In the genomic region with DNA sequence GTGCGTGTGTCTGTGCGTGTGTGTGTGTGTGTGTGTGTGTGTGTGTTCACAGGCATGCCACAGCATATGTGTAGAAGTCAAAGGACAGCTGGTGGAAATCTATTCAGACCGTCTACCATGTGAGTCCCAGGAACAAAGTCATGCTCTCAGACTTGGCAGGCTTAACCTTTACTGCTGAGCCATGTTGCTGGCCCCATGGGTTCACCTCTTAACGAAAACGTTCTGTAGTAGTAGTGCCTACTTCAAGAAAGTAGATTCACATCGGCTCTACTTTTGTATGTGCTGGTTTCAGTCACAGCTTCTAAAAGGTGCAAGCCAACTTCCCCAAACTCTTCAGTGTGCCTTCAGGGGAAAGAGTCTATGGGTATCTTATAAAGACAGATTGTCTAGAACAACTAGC, we compare ENCODE assay signal across 22 mouse cellular contexts. TPM values are rescaled to one million over a fixed set of nuclear protein-coding genes. Genes with fewer than 3 reads are reported as not detected.
DNase-seq lines count a peak whose midpoint lies in the region; ATAC-seq and TF ChIP-seq lines count a peak whose summit lies in the region.
"Had no signal": no experiment of that assay in that cellular context is flagged by ENCODE, and none has a peak within 500 bp of the region (broad histone marks: within the 10 kb centered on the region; RNA-seq: fewer than 3 reads in every experiment).

No protein-coding gene starts in this region.

- peaks cover 34% of the 10 kb centered on the region for H3K4me1 ChIP-seq in embryonic facial prominence, embryonic 13.5 days
- peaks cover 19% of the 10 kb centered on the region; the same call in 1 of the 2 replicates for H3K4me1 ChIP-seq in embryonic facial prominence, embryonic 10.5 days
- H3K4me1 ChIP-seq in spleen, adult 2 months (ENCODE audit: control insufficient read depth, insufficient read depth, insufficient read length) = peaks cover 18% of the 10 kb centered on the region
- peaks cover 32 to 66% of the 10 kb centered on the region in 2 experiments for H3K4me1 ChIP-seq in MEL (ENCODE audit: control insufficient read depth in 1 of 2, insufficient read depth in 2 of 2, low read length in 2 of 2)
- H3K4me1 ChIP-seq: hindbrain, embryonic 12.5 days had no signal

- TF ChIP-seq RAD21 in MEL (IDR thresholded peaks at IDR 0.05; ENCODE audit: low read depth, low read length) = no peak

- TF ChIP-seq CTCF in spleen, adult 2 months (IDR thresholded peaks at IDR 0.05; ENCODE audit: extremely low read depth, insufficient read depth, insufficient read length, insufficient replicate concordance) = no peak
- TF ChIP-seq CTCF in MEL (IDR thresholded peaks at IDR 0.05 in 2 of 3, conservative IDR thresholded peaks at IDR 0.05 in 1 of 3; ENCODE audit: control insufficient read depth in 1 of 3, insufficient read depth in 1 of 3, low read depth in 2 of 3, low read length in 3 of 3, poor library complexity in 1 of 3, severe bottlenecking in 1 of 3) = no peak

- H3K4me3 ChIP-seq in embryonic facial prominence, embryonic 13.5 days = no peak overlapping the region
- no peak overlapping the region for H3K4me3 ChIP-seq in embryonic facial prominence, embryonic 10.5 days
- H3K4me3 ChIP-seq in spleen, adult 2 months (ENCODE audit: extremely low read depth, insufficient read depth, insufficient read length) = no peak overlapping the region
- H3K4me3 ChIP-seq in MEL (ENCODE audit: control insufficient read depth in 1 of 2, insufficient read depth in 1 of 2, low read depth in 2 of 2, low read length in 2 of 2) = peak overlapping the region; percentile 39 to 54; a peak in 2 of 4 replicates
- H3K4me3 ChIP-seq: embryonic facial prominence, embryonic 12.5 days; gastrocnemius, adult 2 months; heart, embryonic 10.5 days; hindbrain, embryonic 12.5 days had no signal

- no peak overlapping the region for H3K4me2 ChIP-seq in embryonic facial prominence, embryonic 13.5 days
- H3K4me2 ChIP-seq: embryonic facial prominence, embryonic 12.5 days; hindbrain, embryonic 12.5 days had no signal

- no peak for DNase-seq in embryonic facial prominence, embryonic 10.5 days (ENCODE audit: low spot score)
- no peak for DNase-seq in spleen, adult 2 months (ENCODE audit: low read depth in 1 of 2, low spot score in 2 of 2)
- DNase-seq in spleen, postnatal 14 days (ENCODE audit: low spot score in 2 of 2) = no peak
- peak; percentile 75 for DNase-seq in MEL (ENCODE audit: low read depth, low spot score)
- no peak for DNase-seq in adrenal gland, postnatal 4 days (ENCODE audit: low spot score in 2 of 2)
- no peak for DNase-seq in cerebellum, adult 18-20 months
- DNase-seq: adrenal gland, postnatal 10 days; cerebellum, adult 2 months; cerebellum, postnatal 10 days; embryo, embryonic 11 days; gastrocnemius, adult 2 months; gastrocnemius, postnatal 25 days; heart, postnatal 10 days; heart, postnatal 4 days had no signal

- H3K27me3 ChIP-seq in embryonic facial prominence, embryonic 13.5 days = no peaks in the 10 kb centered on the region
- H3K27me3 ChIP-seq in embryonic facial prominence, embryonic 10.5 days (replicated peaks; ENCODE audit: low read depth, poor library complexity, severe bottlenecking) = no peaks in the 10 kb centered on the region
- no peaks in the 10 kb centered on the region for H3K27me3 ChIP-seq in spleen, adult 2 months (ENCODE audit: control insufficient read depth, insufficient read depth, low read length)
- H3K27me3 ChIP-seq in MEL (ENCODE audit: control insufficient read depth in 1 of 2, insufficient read depth in 2 of 2, low read length in 2 of 2) = no peaks in the 10 kb centered on the region
- H3K27me3 ChIP-seq: embryonic facial prominence, embryonic 12.5 days; hindbrain, embryonic 12.5 days had no signal

- H3K79me2 ChIP-seq in MEL (ENCODE audit: control insufficient read depth, insufficient read depth, low read length, poor library complexity) = no peaks in the 10 kb centered on the region

- 67% methylated on average over 6 of the region's 6 CpGs for WGBS in embryonic facial prominence, embryonic 13.5 days
- WGBS in embryonic facial prominence, embryonic 10.5 days = 82% methylated on average over 6 of the region's 6 CpGs
- WGBS in spleen, adult 2 months = 74% methylated on average over 6 of the region's 6 CpGs

- no peak for ATAC-seq in embryonic facial prominence, embryonic 13.5 days (ENCODE audit: insufficient number of reproducible peaks, insufficient read depth, low FRiP score, low TSS enrichment, low read depth)
- ATAC-seq: forebrain, embryonic 14.5 days; hindbrain, embryonic 16.5 days; inflammation-experienced regulatory T-cells, adult 6 months; intestine, postnatal 0 days had no signal

- no peak for TF ChIP-seq POLR2A in spleen, adult 2 months (IDR thresholded peaks at IDR 0.05; ENCODE audit: low read depth, low read length)
- no peak; a peak in 1 of 4 replicates for TF ChIP-seq POLR2A in MEL (IDR thresholded peaks at IDR 0.05; ENCODE audit: control insufficient read depth in 1 of 2, insufficient read depth in 1 of 2, low read depth in 1 of 2, low read length in 2 of 2, poor library complexity in 1 of 2)

- TF ChIP-seq EP300 in MEL (IDR thresholded peaks at IDR 0.05; ENCODE audit: low read depth in 1 of 2, low read length in 2 of 2) = no peak

- no peaks in the 10 kb centered on the region for H3K9me3 ChIP-seq in embryonic facial prominence, embryonic 13.5 days
- H3K9me3 ChIP-seq in embryonic facial prominence, embryonic 10.5 days = no peaks in the 10 kb centered on the region
- no peaks in the 10 kb centered on the region for H3K9me3 ChIP-seq in MEL (replicated peaks; ENCODE audit: insufficient read depth, low read length)
- H3K9me3 ChIP-seq: embryonic facial prominence, embryonic 12.5 days; heart, embryonic 10.5 days; hindbrain, embryonic 12.5 days had no signal

- no peaks in the 10 kb centered on the region for H3K36me3 ChIP-seq in embryonic facial prominence, embryonic 13.5 days
- H3K36me3 ChIP-seq in embryonic facial prominence, embryonic 10.5 days (replicated peaks) = no peaks in the 10 kb centered on the region
- H3K36me3 ChIP-seq in spleen, adult 2 months (ENCODE audit: control insufficient read depth, insufficient read depth, low read length) = no peaks in the 10 kb centered on the region
- peaks cover 0 to 67% of the 10 kb centered on the region in 2 experiments; a peak in 2 of 4 replicates for H3K36me3 ChIP-seq in MEL (ENCODE audit: control insufficient read depth in 1 of 2, insufficient read depth in 2 of 2, low read length in 2 of 2)
- H3K36me3 ChIP-seq: embryonic facial prominence, embryonic 12.5 days; heart, embryonic 10.5 days; hindbrain, embryonic 12.5 days had no signal

- H3K9ac ChIP-seq in embryonic facial prominence, embryonic 13.5 days = no peak overlapping the region
- H3K9ac ChIP-seq in MEL (ENCODE audit: control insufficient read depth, low read depth, low read length, poor library complexity, severe bottlenecking) = peak overlapping the region; percentile 76
- H3K9ac ChIP-seq: embryonic facial prominence, embryonic 12.5 days; hindbrain, embryonic 12.5 days had no signal

- peak overlapping the region; percentile 17; the same call in 1 of the 2 replicates for H3K27ac ChIP-seq in embryonic facial prominence, embryonic 13.5 days
- no peak overlapping the region for H3K27ac ChIP-seq in embryonic facial prominence, embryonic 10.5 days (replicated peaks)
- peak overlapping the region; percentile 5; the same call in 1 of the 2 replicates for H3K27ac ChIP-seq in spleen, adult 2 months (ENCODE audit: insufficient read depth, low read length)
- peak overlapping the region; percentile 96 for H3K27ac ChIP-seq in MEL (ENCODE audit: control insufficient read depth, low read depth, low read length)
- H3K27ac ChIP-seq: embryonic facial prominence, embryonic 12.5 days; gastrocnemius, adult 2 months; heart, embryonic 10.5 days; hindbrain, embryonic 12.5 days had no signal

TF ChIP-seq in MEL, 35 proteins besides CTCF, POLR2A, EP300 and RAD21:
- no peak for TF ChIP-seq TCF12 (IDR thresholded peaks at IDR 0.05; ENCODE audit: low read depth, low read length)
- no peak for TF ChIP-seq SMC3 (IDR thresholded peaks at IDR 0.05; ENCODE audit: low read depth, low read length)
- TF ChIP-seq MAZ (IDR thresholded peaks at IDR 0.05; ENCODE audit: low read depth, low read length) = no peak
- TF ChIP-seq MEF2A (IDR thresholded peaks at IDR 0.05; ENCODE audit: extremely low read depth, insufficient replicate concordance, low read depth, low read length, poor library complexity, severe bottlenecking) = no peak
- TF ChIP-seq HCFC1 (IDR thresholded peaks at IDR 0.05; ENCODE audit: low read depth, low read length) = no peak
- TF ChIP-seq ELF1 (IDR thresholded peaks at IDR 0.05; ENCODE audit: low read depth, low read length) = no peak
- TF ChIP-seq UBTF (IDR thresholded peaks at IDR 0.05; ENCODE audit: borderline replicate concordance, insufficient read depth, low read depth, low read length) = no peak
- TF ChIP-seq TBP (IDR thresholded peaks at IDR 0.05; ENCODE audit: low read depth, low read length) = 0 out of 2 replicates have a peak, but pooled peaks have one; percentile 17
- no peak for TF ChIP-seq KAT2A (conservative IDR thresholded peaks at IDR 0.05; ENCODE audit: low read depth, low read length)
- TF ChIP-seq ETS1 (IDR thresholded peaks at IDR 0.05; ENCODE audit: low read depth, low read length) = no peak
- TF ChIP-seq POLR2AphosphoS5 (IDR thresholded peaks at IDR 0.05; ENCODE audit: borderline replicate concordance, low read depth, low read length) = no peak
- no peak for TF ChIP-seq JUND (IDR thresholded peaks at IDR 0.05; ENCODE audit: low read depth, low read length)
- TF ChIP-seq MXI1 (IDR thresholded peaks at IDR 0.05; ENCODE audit: low read depth, low read length) = no peak
- TF ChIP-seq MAFK (IDR thresholded peaks at IDR 0.05; ENCODE audit: borderline replicate concordance, low read depth, low read length) = no peak
- TF ChIP-seq TAL1 (IDR thresholded peaks at IDR 0.05; ENCODE audit: low read length) = peak; percentile 32; the same call in 1 of the 2 replicates
TF ChIP-seq in MEL: peak in this region for 2.

RNA-seq across cellular contexts. Expression of gene Slc44a1, which starts 27.2 kb away (rescaled TPM):
- 37.3 and 44.6 TPM in 2 replicates for polyA plus RNA-seq in embryonic facial prominence, embryonic 13.5 days (2015; fragmentation: Nextera tagmentation; extraction: Ambion mirVana)
- 14.6 and 16.4 TPM in 2 replicates for polyA plus RNA-seq in embryonic facial prominence, embryonic 10.5 days (2016; fragmentation: Nextera tagmentation; extraction: Ambion mirVana)
- 10.3 and 17.3 TPM in 2 replicates for polyA plus RNA-seq in spleen, adult 2 months (2012; rRNA removed)
- 9.2 and 9.6 TPM in 2 replicates for total RNA-seq in MEL (2012; rRNA removed)
- polyA plus RNA-seq in MEL (2012; ENCODE audit: insufficient read depth in 1 of 2, insufficient read length in 2 of 2, low read depth in 1 of 2, low replicate concordance in 2 of 2, missing spikeins in 1 of 2) = 10 to 100 TPM in 1 of 2 experiments, not detected in 1; 10.6 TPM
- total RNA-seq in adrenal gland, postnatal 4 days (2021) = 10 to 100 TPM; 95.4 to 95.8 TPM

Comparison
In these comparisons a context has a peak if more than half of its experiments do, and no peak if none do; other contexts are left out.
1. H3K4me3 ChIP-seq: peak in MEL (2 of 2); none in embryonic facial prominence, embryonic 13.5 days (single experiment), embryonic facial prominence, embryonic 10.5 days (single experiment) and spleen, adult 2 months (single experiment).